Mouse (Mus musculus): ENCODE results near the gene Pfkfb4.

Gene Pfkfb4

GRCm38 (mm10) chr9:109038086-109038895 lies 46.7 kb downstream of the Pfkfb4 start, which contains the start of gene Shisa5:
Gene Shisa5, plus strand, starts transcription at chr9:109038565.
- DNase-seq: peak; percentile 27

DNA sequence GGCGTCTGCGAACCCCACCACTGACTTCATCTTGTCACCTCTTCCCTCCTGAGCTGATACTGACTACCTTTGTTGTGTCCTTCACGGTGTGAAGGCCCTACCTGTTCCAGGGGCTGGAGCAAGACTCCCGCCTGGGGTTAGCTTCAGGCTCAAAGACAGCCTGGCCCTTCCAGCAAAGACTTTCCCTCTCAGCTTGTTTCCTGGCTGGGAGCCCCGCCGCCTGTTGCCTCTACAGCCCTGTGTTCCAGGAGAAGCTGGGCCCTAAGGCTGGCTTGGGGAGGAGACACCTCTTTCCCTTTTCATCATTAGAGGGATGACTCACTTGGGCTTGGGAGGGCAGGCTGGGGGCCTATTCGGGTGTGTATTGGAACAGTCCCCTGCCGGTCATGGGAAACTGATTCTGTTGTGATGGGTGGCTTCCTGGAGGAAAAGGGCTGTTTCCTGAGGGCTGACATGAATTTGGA lies 47.4 kb downstream of the Pfkfb4 start:
- no peak for DNase-seq

DNA sequence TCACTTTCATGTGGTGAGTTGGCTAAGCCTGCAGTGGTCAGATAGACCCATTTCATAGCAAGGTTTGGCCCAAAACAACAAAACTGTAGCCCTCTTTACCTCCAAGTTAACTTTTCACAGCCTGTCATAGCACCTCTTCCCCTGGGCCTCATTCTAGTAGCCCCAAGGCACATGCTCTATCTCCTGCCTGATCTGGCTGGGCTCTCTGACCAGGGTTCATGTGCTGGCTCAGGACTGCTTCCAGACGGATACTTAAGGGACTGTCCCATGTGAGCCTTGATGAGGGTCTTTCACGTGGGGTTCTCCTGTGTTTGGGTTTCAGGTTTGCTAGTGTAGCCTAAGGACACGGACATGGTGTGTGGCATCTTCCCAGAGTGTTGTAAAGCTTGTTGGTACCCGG lies 48.1 kb downstream of the Pfkfb4 start:
- DNase-seq: no peak

DNA sequence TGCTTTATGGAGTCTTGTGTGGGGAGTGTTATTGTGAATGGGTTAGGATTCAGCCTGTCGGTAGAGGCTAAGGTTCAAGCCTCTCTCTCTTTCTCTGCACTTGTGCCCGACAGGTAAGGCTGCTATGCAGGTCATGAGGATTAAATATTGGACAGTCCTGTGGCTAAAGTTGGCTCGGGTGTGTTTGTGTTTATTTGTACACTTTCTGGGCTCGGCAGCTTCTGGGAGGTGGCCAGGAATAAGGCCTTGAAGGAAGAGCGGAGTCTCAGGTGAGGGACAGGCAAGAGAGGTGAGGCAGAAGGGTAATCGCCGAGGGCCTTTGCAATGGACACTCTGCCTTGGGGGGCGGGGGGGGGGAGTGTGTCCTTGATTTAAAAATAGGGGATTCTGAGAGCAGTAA lies 48.6 kb downstream of the Pfkfb4 start:
- DNase-seq: no peak

GRCm38 (mm10) chr9:109040906-109041305 lies 49.3 kb downstream of the Pfkfb4 start:
- no peak for DNase-seq

- DNase-seq: no peak
Observed at GRCm38 (mm10) chr9:109041351-109041750, 49.8 kb downstream of the Pfkfb4 start.

- no peak for DNase-seq
Observed at GRCm38 (mm10) chr9:109046306-109046705, 54.7 kb downstream of the Pfkfb4 start.

- no peak for DNase-seq
Observed at GRCm38 (mm10) chr9:109049316-109049715, 57.7 kb downstream of the Pfkfb4 start.

- DNase-seq: no peak
Observed at GRCm38 (mm10) chr9:109049996-109050673, 58.6 kb downstream of the Pfkfb4 start.

DNA sequence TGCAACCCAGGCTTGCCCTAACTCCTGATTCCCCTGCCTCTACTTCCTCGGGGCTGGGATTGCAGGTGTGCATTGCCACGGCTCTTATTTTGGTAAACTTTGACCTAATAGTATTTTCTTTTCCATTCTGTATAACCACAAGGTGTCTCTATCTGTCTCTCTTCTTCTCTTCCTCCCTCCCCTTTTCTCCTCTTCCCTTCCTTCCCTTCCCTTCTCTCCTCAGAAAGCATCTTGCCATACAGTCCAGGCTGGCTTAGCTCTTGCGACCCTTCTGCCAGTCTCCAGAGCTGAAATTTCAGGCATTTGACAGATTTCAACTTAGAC lies 59.1 kb downstream of the Pfkfb4 start:
- no peak for DNase-seq

DNA sequence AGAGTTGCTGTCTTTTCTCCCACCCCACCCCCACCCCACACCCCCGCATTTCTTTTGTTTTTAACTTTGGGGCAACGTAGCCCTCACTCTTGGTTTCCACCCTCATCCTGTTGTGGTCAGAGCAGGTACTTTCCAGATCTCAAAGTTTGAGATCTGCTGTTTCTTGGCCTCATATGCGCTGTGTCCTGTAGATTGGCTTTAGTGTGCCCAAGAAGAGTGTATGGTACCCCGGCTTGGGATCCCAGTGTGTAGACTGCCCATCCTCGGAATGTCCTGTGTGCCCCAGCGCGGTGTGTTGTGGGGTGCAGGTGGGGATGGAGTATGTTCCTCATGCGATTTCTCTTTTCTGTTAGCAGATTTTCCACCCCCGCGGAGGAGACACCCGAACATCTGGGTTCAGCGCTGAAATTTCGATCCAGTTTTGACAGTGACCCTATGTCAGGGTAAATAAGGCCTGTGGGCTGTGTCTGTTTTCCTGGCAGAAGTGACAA lies 59.5 kb downstream of the Pfkfb4 start:
- DNase-seq: no peak

DNA sequence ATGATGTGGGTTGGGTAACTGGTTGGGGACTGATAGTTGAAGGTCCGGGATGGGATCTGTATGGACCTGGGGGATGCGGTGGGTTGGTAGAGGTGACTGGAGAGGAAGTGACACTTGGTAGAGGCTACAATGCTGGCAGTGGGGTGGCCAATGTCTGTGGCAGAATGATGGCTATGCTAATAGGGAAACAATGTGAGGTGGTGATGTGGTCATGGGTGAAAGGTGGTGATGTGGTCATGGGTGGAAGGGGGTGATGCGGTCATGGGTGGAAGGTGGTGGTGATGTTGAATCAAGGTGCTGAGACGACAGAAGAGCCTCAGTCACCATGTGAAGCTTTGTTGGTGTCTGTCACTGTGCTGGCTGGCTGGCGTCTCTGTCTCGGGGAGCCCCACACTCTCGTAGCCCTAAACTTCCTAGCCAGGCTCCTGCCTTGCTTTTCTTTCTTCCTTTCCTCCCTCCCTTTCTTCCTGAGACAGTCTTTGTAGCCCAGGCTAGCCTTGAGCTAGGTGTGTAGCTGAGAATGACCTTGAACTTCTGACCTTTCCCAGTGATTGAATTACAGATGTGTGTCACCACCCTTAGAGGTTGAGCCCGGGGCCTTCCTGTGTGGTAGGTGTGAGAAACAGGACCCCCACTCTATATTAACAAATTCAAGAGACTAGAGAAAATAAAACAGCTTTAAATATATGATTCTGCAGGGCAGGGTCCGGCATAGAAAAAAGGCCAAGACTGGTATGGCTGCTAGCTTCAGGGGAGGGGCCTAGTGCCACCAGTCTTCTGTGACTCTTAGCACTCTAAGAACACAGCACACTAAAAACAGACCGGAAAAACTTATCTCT lies 60.3 kb downstream of the Pfkfb4 start:
- no peak for DNase-seq

GRCm38 (mm10) chr9:109052490-109053260 lies 61.1 kb downstream of the Pfkfb4 start:
- DNase-seq: no peak

- no peak for DNase-seq
Observed at GRCm38 (mm10) chr9:109053366-109053765, 61.8 kb downstream of the Pfkfb4 start.

DNA sequence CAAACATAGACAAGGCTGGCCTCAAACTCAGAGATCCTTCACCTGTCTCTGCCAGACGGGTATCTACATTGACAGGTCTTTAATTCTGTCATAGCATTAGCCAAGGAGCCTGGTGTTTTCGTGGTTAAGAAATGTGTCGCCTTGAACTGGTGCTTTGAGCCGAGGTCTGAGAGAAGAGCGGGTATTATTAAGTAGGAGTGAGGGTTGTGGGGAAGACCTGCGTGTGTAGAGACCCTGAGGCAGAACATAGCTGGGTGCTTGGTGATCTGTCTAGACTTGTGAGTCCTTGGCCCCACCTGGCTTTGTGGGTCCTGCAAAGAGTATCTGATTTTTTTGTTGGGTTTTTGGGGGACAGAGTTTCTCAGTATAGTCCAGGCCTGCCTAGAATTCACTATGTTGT lies 62.3 kb downstream of the Pfkfb4 start:
- no peak for DNase-seq

DNA sequence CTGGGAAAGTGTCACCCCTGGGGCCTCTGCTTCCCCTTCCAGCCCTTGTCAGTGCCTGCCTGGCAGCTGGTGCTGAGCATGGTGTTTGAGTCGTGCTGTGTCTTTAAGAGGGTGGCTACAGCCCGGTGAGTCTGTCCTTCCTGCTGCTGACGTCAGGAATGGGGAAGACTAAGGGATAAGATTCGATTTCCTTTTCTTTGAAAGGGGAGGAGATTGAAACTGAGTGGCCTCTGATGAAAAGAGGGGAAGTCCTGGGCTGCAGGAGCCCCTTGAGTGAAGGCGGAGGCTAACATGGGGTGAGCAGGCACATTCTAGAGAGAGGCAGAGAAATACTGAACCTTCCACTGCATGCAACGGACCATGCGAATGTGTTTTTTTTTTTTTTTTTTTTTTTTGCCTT lies 63.1 kb downstream of the Pfkfb4 start:
- DNase-seq: peak; percentile 78

GRCm38 (mm10) chr9:109055271-109056030 lies 63.9 kb downstream of the Pfkfb4 start:
- DNase-seq: no peak

DNA sequence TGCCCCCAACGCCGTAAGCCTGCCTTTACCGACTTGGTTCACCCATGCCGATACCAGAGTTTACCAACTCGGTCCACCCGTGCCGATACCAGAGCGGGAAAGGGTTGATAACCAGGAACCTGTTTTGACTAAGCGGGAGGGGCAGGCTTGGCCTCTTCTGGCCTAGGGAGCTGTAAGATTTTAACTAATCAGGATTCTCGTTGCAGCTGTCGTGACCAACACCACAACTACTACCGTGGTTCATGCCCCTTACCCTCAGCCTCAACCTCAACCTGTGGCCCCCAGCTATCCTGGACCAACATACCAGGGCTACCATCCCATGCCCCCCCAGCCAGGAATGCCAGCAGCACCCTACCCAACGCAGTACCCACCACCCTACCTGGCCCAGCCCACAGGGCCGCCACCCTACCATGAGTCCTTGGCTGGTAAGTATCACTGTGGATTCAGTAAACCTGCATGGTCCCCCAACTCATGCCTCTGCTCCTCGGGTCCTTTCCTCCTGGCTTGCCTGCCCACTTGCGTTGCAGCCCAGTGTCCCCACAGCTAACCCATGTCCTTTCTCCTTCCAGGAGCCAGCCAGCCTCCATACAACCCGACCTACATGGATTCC lies 64.6 kb downstream of the Pfkfb4 start:
- DNase-seq: no peak

GRCm38 (mm10) chr9:109056916-109057315 lies 65.3 kb downstream of the Pfkfb4 start:
- no peak for DNase-seq

DNA sequence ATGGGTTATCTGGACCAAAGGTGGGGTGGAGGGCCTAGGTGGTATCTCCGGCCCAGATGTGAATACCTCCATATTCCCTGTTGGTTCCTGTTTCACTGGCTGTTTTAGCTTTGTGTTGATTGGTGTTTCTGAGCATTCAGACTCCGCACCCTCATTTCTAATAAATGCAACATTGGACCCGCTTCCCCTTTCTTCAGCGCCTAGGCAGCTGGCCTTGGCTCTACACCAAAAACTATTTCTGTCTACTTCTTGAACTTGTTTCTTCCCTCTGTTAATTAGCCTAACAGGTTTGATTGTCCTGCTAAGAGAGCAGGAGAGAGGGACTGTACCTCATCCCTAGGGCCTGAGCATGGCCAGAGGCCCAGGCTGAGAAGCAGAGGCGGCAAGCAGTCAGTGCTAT lies 66.0 kb downstream of the Pfkfb4 start:
- no peak for DNase-seq

All from right cerebral cortex, postnatal 25 days (tissue).